ENCODE assay signal across 28 mouse cellular contexts in genomic region chr11:35345696-35346480, GRCm38 (mm10).
DNase-seq lines count a peak whose midpoint lies in the region; ATAC-seq lines count a peak whose summit lies in the region.
"Had no signal": no experiment of that assay in that cellular context is flagged by ENCODE, and none has a peak within 500 bp of the region (broad histone marks: within the 10 kb centered on the region; RNA-seq: fewer than 3 reads in every experiment).

No protein-coding gene starts in this region.

- no peak overlapping the region for H3K27ac ChIP-seq in kidney, embryonic 15.5 days
- H3K27ac ChIP-seq: embryonic facial prominence, embryonic 15.5 days; intestine, embryonic 15.5 days; liver, embryonic 13.5 days; midbrain, embryonic 10.5 days; neural tube, embryonic 13.5 days had no signal

- DNase-seq in cerebellum, adult 11 months = no peak
- DNase-seq in kidney, postnatal 25 days = no peak
- DNase-seq in adrenal gland, postnatal 36 days = peak; percentile 69 to 73
- peak; percentile 59 to 65 for DNase-seq in cerebellum, postnatal 25 days
- no peak for DNase-seq in thymus, postnatal 14 days
- DNase-seq in spleen, postnatal 14 days (ENCODE audit: low spot score in 2 of 2) = no peak
- DNase-seq: gastrocnemius, postnatal 14 days; heart, adult 11 months; kidney, adult 8-10 months; kidney, postnatal 14 days; liver, embryonic 13.5 days; lung, embryonic 14.5 days; lung, postnatal 36 days; retina, postnatal 1 day; right cerebral cortex, postnatal 25 days; spleen, adult 18-20 months; thymus, postnatal 36 days had no signal

- H3K9ac ChIP-seq in kidney, embryonic 15.5 days = no peak overlapping the region
- H3K9ac ChIP-seq: embryonic facial prominence, embryonic 15.5 days; heart, embryonic 13.5 days; intestine, embryonic 15.5 days; liver, embryonic 13.5 days; lung, embryonic 14.5 days; neural tube, embryonic 13.5 days had no signal

- no peak overlapping the region for H3K4me2 ChIP-seq in kidney, embryonic 15.5 days
- H3K4me2 ChIP-seq: embryonic facial prominence, embryonic 15.5 days; heart, embryonic 13.5 days; intestine, embryonic 15.5 days; liver, embryonic 13.5 days; lung, embryonic 14.5 days; neural tube, embryonic 13.5 days had no signal

- 64% methylated on average over 13 of the region's 13 CpGs for WGBS in kidney, embryonic 15.5 days

- ATAC-seq in cerebellum, adult (ENCODE audit: insufficient number of reproducible peaks, low FRiP score, low TSS enrichment) = 0 out of 2 replicates have a peak, but pooled peaks have one; percentile 31
- ATAC-seq in kidney, embryonic 15.5 days (replicated peaks; ENCODE audit: low FRiP score) = peak; percentile 37; the same call in 1 of the 2 replicates
- ATAC-seq: forebrain, embryonic 16.5 days; hindbrain, embryonic 16.5 days; intestine, embryonic 15.5 days; midbrain, embryonic 16.5 days had no signal

- no peaks in the 10 kb centered on the region for H3K27me3 ChIP-seq in kidney, embryonic 15.5 days
- H3K27me3 ChIP-seq: embryonic facial prominence, embryonic 15.5 days; heart, embryonic 13.5 days; intestine, embryonic 15.5 days; liver, embryonic 13.5 days had no signal

- H3K36me3 ChIP-seq in kidney, embryonic 15.5 days = no peaks in the 10 kb centered on the region
- H3K36me3 ChIP-seq: embryonic facial prominence, embryonic 15.5 days; heart, embryonic 13.5 days; intestine, embryonic 15.5 days; liver, embryonic 13.5 days; midbrain, embryonic 10.5 days; neural tube, embryonic 13.5 days had no signal

- no peak overlapping the region for H3K4me3 ChIP-seq in kidney, embryonic 15.5 days (replicated peaks)
- H3K4me3 ChIP-seq: embryonic facial prominence, embryonic 15.5 days; heart, embryonic 13.5 days; intestine, embryonic 15.5 days; liver, embryonic 13.5 days; midbrain, embryonic 10.5 days; myocyte; neural tube, embryonic 13.5 days had no signal

- H3K9me3 ChIP-seq in kidney, embryonic 15.5 days (replicated peaks) = no peaks in the 10 kb centered on the region
- H3K9me3 ChIP-seq: embryonic facial prominence, embryonic 15.5 days; heart, embryonic 13.5 days; intestine, embryonic 15.5 days; liver, embryonic 13.5 days; midbrain, embryonic 10.5 days; neural tube, embryonic 13.5 days had no signal

- H3K4me1 ChIP-seq in kidney, embryonic 15.5 days = peaks cover 19% of the 10 kb centered on the region
- H3K4me1 ChIP-seq: intestine, embryonic 15.5 days; liver, embryonic 13.5 days; neural tube, embryonic 13.5 days had no signal

Comparison
In these comparisons a context has a peak if more than half of its experiments do, and no peak if none do; other contexts are left out.
1. DNase-seq: peak in adrenal gland, postnatal 36 days (2 of 2) and cerebellum, postnatal 25 days (2 of 2); none in cerebellum, adult 11 months (single experiment), kidney, postnatal 25 days (0 of 2), thymus, postnatal 14 days (single experiment) and spleen, postnatal 14 days (0 of 2).